Mouse (Mus musculus) mesoderm, embryonic 11.5 days (tissue): ENCODE data around the gene Rccd1.
"Not testable (repeated sequence)": the region's sequence is repeated elsewhere in the genome, so short reads cannot be mapped to it uniquely, and the experiment has no call there.

Experiments
- DNase-seq: peaks from one replicate; pipeline ENCODE4 v3.0.0-alpha.2; 2012; ENCODE audit warnings: low read depth, low spot score

Gene Rccd1

GRCm38 (mm10) chr7:80346173-80346572, 21.9 kb upstream of the Rccd1 start:
- no peak for DNase-seq

- no peak for DNase-seq
These were observed 19.2 kb upstream of the Rccd1 start for GRCm38 (mm10) chr7:80343270-80344018.

GRCm38 (mm10) chr7:80342858-80343257, 18.6 kb upstream of the Rccd1 start, which contains the start of gene Hddc3:
Gene Hddc3 (plus strand): TSS chr7:80343104.
- DNase-seq, result peak; percentile 98

- DNase-seq, result no peak
These were observed 17.5 kb upstream of the Rccd1 start for GRCm38 (mm10) chr7:80341793-80342192.

- DNase-seq, result peak; percentile 78
These were observed 16.5 kb upstream of the Rccd1 start, which contains the start of gene Unc45a for GRCm38 (mm10) chr7:80340793-80341192. Gene Unc45a (minus strand): TSS chr7:80341005.

- peak; percentile 98 for DNase-seq
These were observed 15.8 kb upstream of the Rccd1 start for GRCm38 (mm10) chr7:80339793-80340628.

- peak; percentile 19 for DNase-seq
These were observed 15.1 kb upstream of the Rccd1 start for GRCm38 (mm10) chr7:80339371-80339770.

GRCm38 (mm10) chr7:80336932-80337331, 12.7 kb upstream of the Rccd1 start:
- no peak for DNase-seq

GRCm38 (mm10) chr7:80334848-80335247, 10.6 kb upstream of the Rccd1 start:
- DNase-seq, result no peak

GRCm38 (mm10) chr7:80331433-80331832, 7.2 kb upstream of the Rccd1 start:
- no peak for DNase-seq

GRCm38 (mm10) chr7:80330278-80330677, 6.0 kb upstream of the Rccd1 start:
- no peak for DNase-seq

- DNase-seq, result no peak
These were observed 1.8 kb upstream of the Rccd1 start for GRCm38 (mm10) chr7:80326076-80326475.

GRCm38 (mm10) chr7:80325292-80325868, 1.1 kb upstream of the Rccd1 start:
- no peak for DNase-seq

- DNase-seq, result not testable (repeated sequence)
These were observed 514 bp upstream of the Rccd1 start for GRCm38 (mm10) chr7:80324816-80325119.

- no peak for DNase-seq
These were observed 918 bp downstream of the Rccd1 start for GRCm38 (mm10) chr7:80323336-80323735.

GRCm38 (mm10) chr7:80319846-80320496, 4.3 kb downstream of the Rccd1 start:
- DNase-seq, result no peak

GRCm38 (mm10) chr7:80318670-80319069, 5.6 kb downstream of the Rccd1 start:
- DNase-seq, result no peak

GRCm38 (mm10) chr7:80317439-80318115, 6.7 kb downstream of the Rccd1 start:
- DNase-seq, result no peak

GRCm38 (mm10) chr7:80315733-80316132, 8.5 kb downstream of the Rccd1 start:
- DNase-seq, result no peak

- no peak for DNase-seq
These were observed 13.5 kb downstream of the Rccd1 start for GRCm38 (mm10) chr7:80310771-80311170.

GRCm38 (mm10) chr7:80307766-80308165, 16.5 kb downstream of the Rccd1 start:
- no peak for DNase-seq
